Mouse (Mus musculus) B cell, adult 2 months (primary cell): ENCODE results near the gene Arfgap2.

ENCODE experiments used
- DNase-seq, 2 experiments: peaks; one replicate each; pipeline ENCODE4 v3.0.0; 2022

Arfgap2 gene

DNA sequence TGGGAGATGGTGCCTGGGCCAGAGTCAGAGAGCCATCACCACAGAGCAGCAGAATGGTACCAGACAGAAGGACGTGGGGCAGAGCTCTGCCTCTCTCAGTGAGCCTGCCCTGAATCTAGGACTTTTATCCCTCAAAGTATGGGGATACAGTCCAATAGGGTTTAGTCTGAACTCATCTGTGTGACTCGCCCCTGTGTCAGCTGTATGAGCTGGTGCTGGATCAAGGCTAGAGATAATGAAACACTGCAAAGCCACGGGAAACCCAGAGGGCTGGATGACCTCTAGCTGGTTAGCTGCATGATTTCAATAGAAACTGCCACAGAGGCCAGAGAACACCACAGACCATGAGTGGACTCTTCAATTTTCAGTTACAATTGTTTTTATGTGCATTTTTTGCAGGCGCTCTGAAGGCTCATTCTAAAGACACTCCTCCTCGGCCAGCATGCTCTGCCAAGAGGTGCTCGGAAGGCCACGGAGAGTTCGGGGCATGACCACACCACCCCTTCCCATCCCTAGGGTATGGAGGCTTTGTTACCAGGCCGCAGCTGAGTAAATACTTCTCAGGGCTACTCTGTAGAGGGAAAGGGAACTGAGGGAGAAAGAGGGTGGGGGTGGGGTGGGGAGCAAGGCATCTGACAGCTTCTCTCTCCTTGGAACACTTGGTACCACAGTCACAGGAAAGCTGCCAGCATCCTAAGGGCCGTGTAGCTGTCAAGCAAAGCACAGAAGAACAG lies 48.0 kb downstream of the Arfgap2 start:
- DNase-seq = no peak

DNA sequence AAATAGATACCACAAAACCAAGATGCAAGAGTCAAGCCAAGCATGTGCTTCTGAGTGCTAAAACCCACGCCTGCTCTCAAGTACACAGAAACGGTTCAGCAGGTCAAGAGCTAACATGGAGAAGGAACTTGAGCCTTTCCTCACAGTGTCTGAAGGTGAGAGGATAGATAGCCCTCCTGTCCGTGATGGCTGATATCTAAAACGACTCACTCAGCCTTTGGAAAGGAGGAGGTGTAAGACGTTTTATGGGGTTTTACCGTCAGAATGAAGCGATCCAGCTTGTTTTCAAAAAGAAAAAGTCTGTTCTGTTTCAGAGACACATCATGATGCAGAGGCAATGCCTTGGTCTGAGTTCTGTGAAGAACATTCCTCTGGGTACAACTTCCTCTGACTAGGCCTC lies 49.4 kb downstream of the Arfgap2 start:
- no peak for DNase-seq

DNA sequence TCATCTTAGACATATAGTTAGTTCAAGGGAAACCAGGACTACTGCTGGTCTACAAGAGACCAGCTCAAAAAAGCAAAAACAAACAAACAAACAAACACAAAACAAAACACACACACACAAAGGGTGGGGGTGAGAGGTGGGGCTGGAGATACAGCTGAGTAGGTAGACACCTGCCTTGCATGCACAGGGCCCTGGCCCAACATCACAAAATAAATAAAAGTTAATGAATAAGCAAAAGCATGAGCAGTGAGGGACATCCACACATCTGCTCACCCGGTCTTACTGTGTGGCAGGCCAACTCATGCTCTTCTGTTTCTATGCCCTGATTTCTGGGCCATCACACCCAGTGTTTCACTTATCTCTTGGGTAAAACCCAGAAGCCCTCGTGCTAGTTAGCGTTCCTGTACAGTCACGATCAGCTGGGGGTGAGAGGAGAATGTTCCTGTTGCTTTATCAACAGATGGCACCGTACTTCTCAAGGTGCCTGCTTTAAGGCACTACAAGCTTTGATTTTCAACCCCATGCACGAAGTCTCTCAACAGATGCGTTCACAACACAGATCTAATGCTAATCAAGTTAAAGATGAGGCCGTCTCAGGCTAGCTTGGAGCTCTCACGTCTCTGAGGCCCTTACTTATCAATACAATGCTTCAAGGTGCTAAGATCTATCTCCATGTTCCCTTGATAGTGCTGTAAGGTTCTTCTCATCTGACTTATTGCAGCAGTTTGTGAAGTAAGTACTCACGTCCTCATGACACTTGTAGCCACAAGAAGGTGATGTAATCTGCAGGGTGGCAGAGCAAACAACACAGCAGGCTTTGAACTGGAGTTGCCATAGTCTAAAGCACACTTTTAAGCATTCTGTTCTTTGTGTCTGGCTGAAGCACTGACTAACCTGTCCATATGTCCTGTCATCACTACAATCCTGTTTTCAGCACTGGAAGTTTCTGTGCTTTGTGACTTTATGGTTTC lies 56.1 kb downstream of the Arfgap2 start:
- DNase-seq = no peak

DNA sequence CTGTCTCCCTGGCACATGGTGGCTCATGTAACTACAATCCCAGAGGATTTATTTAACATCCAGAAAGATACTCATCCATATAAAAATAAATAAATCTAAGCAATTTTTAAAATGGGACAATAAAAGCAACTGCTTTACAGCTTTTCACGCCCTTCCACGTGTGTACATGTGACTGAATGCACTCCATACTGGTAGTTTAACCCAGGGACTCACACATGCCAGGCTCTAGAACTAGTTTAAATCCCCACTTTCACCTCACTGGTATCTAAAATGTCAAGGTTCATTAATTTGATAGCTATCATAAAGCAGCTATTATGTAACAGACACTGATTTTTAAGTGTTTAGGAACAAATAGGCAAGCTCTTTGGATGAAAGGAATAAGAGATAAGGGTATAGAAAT lies 57.1 kb downstream of the Arfgap2 start:
- no peak for DNase-seq

DNA sequence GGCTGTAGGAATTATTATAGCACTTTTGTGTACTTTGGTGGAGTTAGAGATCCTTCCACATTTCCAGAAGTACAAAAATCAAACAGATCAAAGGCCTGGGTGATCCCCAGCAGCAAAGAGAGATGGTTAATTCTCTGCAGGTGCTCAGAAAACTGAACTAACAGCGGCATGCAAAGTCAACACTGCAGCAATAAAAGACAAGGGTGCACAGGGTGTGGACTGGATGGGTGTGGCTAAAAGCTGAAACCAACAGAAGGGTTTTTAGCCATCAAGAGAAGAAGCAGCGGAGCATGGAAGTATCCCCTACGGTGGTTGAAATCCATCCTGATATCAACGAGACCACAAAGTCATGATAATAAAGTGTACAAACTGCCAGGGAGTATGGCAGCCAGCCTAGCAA lies 57.7 kb downstream of the Arfgap2 start:
- DNase-seq = no peak

DNA sequence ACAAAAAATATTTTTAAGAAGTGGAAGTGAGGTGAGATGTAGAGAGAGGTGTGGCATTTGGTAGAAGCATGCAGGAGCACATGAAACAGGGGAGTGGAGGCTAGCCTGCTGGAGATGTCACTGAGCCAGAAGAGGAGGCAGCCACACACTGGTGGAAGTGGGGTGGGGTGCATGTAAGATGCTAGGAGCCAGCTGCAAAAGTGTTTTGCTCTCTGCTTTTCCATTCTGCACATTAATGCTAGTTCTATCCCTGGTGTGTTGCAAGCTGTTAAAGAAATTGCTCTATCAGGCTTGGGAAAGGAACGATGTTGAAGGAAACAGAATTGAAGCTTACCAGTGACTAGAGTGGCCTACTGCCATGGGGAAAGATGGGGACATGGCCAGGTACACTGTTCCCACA lies 59.6 kb downstream of the Arfgap2 start:
- DNase-seq = no peak

DNA sequence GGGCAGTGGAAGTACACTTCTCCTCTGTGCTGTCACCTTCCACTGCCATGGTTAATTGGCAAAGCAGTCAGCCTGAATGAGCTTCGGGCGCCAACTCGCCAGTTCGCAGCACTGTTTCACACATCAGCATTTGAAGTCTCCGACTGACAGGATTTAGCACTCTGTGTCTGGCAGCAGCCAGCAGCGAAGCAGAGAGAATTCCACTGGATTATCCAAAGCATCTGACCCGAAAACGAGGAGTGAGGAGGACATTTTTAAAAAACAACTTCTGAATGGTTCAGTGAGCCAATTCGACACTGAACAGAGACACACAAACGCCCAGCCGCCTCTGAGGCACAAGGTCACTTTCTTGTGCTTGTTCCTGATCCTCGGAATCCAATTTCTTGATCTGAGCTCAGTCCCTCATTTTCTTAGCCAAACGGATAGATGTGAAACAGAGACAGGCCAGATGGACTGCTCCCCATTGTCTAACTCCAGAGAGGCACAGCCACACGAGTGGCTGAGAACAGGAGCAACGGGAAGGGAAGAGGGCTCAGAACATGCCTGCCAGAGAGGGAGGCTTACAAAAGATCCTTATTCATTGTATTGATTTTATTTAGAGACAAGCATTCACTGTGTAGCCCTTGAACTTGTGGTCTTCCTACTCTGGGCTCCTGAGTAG lies 60.1 kb downstream of the Arfgap2 start:
- DNase-seq = no peak
